Mouse (Mus musculus) G1E (cell line): ENCODE results near the gene Apol8.

Experiments used
- CTCF ChIP-seq: IDR thresholded peaks from 2 replicates; pipeline ENCODE4 v1.5.1; 2012; ENCODE audit warnings: low read depth, low read length, inconsistent platforms, mixed read lengths
- GATA1 ChIP-seq: IDR thresholded peaks from 2 replicates; pipeline ENCODE4 v1.6.1; 2012; ENCODE audit warnings: borderline replicate concordance, low read length, inconsistent platforms, mixed read lengths
- GATA2 ChIP-seq: IDR thresholded peaks from 2 replicates; pipeline ENCODE4 v1.6.1; 2012; ENCODE audit warnings: low read depth, low read length, inconsistent platforms, borderline replicate concordance
- POLR2AphosphoS5 ChIP-seq: IDR thresholded peaks from 2 replicates; pipeline ENCODE4 v1.6.1; 2012; ENCODE audit warnings: low read depth, low read length, inconsistent platforms; ENCODE audit not compliant: insufficient replicate concordance
- TAL1 ChIP-seq: conservative IDR thresholded peaks from 2 replicates; pipeline ENCODE4 v1.6.1; 2012; ENCODE audit warnings: low read depth, low read length, inconsistent platforms, mixed read lengths

DNA sequence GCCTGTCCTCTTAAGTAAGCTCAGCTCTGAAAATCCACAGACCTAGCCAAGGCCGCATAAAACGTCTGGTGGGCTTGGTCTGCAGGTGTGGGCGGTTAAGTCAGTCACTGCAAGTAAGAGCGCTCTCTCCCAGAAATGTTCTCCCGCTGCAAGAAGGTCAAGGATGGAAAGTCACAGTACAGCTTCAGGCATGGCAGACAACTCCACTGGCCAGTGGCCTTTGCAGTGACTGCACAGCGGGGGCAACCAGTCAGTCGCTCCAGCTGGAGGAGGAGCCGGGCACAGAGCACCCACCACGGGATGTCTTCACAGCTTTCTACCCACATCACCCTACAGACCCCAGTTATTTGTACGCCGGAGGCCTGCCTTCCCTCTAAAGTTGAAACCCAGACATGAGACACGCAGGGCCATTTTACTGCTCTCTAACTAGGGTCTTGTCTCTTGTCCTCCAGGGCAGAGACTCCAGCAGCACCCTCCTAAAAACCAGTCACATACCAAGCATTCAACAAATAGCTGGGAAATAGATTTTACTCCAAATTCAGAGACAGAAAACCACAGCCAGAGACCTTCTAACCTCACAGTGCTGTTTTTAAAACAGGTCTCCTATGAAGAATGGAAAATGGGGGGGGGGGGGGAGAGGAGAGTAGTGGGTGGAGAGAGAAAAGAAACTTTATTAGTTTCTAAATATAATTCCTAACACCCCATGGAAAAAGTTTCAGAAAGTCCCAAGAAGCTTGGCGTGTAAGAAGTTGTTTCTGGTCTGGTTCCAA, 37.5 kb upstream of the Apol8 start:
- no peak for TF ChIP-seq CTCF
- no peak for TF ChIP-seq GATA2
- no peak for TF ChIP-seq POLR2AphosphoS5
- no peak for TF ChIP-seq GATA1
- no peak for TF ChIP-seq TAL1
